Mouse (Mus musculus): ENCODE results near the gene Ovch2. TPM values are rescaled to one million over a fixed set of nuclear protein-coding genes. Genes with fewer than 3 reads are reported as not detected.
"Not testable (repeated sequence)": the region's sequence is repeated elsewhere in the genome, so short reads cannot be mapped to it uniquely, and the experiment has no call there.

Gene Ovch2
- not detected in 2 replicates for polyA plus RNA-seq (2015; fragmentation: Nextera tagmentation; extraction: Ambion mirVana)

DNA sequence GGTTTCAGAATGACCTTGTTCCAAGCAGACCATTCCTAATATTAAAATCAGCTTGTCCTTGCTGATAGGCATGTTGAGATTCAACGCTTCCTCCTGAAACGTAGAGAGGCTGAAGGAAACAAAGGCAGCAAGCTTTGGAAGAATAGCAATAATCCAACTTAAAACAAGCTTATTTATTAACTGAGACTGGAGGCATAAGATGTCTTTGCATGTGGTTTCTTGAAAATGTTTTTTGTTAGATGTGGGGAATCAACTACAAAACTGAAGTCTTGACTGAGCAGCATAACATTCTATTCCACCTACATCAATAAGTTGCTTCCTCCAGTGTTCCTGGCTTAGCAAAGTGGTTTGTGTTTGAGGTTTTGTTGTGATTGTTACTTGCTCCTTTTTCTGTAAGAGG, at the start of gene Ovch2:
TSS of gene Ovch2 (minus strand) at position 101 of the 400 bp plus-strand sequence.
- H3K4me1 ChIP-seq (ENCODE audit: insufficient read depth, low read length), result no peaks in the 10 kb centered on the region
- ATAC-seq (ENCODE audit: low FRiP score, low TSS enrichment), result no peak
- no peaks in the 10 kb centered on the region for H3K9me3 ChIP-seq (ENCODE audit: low read length)
- no peak within 1 kb of the TSS for H3K4me2 ChIP-seq (replicated peaks; ENCODE audit: low read depth, low read length)
- no peaks in the 10 kb centered on the region for H3K36me3 ChIP-seq (ENCODE audit: insufficient read depth, low read length)
- H3K4me3 ChIP-seq (ENCODE audit: low read length), result no peak within 1 kb of the TSS
- H3K9ac ChIP-seq (replicated peaks; ENCODE audit: low read length), result no peak within 1 kb of the TSS
- 92% methylated on average over 2 of the region's 2 CpGs for WGBS
- H3K27ac ChIP-seq (ENCODE audit: low read length), result no peak within 1 kb of the TSS
- H3K27me3 ChIP-seq (ENCODE audit: insufficient read depth, low read length), result no peaks in the 10 kb centered on the region

DNA sequence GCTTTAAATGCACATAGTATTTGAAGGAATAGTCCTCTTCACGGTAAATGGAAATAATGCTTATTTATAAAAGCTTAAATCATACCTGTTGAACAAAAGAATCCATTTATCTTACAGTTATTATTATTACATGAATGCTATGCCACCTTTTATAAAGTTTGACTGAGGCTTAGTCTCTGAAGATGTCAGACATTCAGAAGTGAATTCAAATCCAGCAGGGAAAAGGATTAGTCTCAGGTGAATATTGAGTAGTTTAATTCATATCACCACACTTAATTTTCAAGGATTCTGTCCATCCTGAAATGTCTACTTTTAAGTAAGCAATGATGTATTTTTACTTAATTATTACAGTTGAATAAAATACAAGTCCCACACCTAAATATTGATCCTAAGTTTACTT, 46.4 kb upstream of the Ovch2 start, which contains the start of gene Olfr470:
TSS of gene Olfr470 (minus strand) at position 101 of the 400 bp plus-strand sequence.
- H3K9me3 ChIP-seq (ENCODE audit: low read length); H3K27ac ChIP-seq (ENCODE audit: low read length); H3K4me2 ChIP-seq (replicated peaks; ENCODE audit: low read depth, low read length); H3K36me3 ChIP-seq (ENCODE audit: insufficient read depth, low read length); H3K4me1 ChIP-seq (ENCODE audit: insufficient read depth, low read length); ATAC-seq (ENCODE audit: low FRiP score, low TSS enrichment); H3K9ac ChIP-seq (replicated peaks; ENCODE audit: low read length); H3K27me3 ChIP-seq (ENCODE audit: insufficient read depth, low read length); H3K4me3 ChIP-seq (ENCODE audit: low read length): not testable (repeated sequence)
- 83% methylated on average over 1 of the region's 1 CpGs for WGBS

DNA sequence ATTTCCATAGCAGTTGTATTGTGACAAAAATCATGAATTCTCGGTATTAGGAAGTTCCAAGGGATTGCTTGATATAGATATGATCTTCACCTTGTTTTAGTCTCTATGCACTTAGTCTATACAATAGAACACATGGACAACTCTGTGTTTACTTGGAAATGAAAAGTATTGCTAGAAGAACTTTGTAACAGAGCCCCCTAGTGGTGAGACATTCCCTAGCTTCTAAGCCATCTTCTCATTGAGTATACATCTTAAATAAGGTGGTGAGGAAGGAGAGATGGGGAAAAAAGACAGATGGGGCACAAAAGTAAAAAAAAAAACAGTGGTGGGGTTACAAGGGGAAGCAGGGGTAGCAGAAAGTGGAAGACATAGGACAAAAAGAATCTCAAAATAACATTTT, 40.7 kb upstream of the Ovch2 start:
- WGBS, result 84% methylated on average over 1 of the region's 1 CpGs
- no peaks in the 10 kb centered on the region for H3K9me3 ChIP-seq (ENCODE audit: low read length)
- ATAC-seq (ENCODE audit: low FRiP score, low TSS enrichment), result no peak
- H3K27me3 ChIP-seq (ENCODE audit: insufficient read depth, low read length), result no peaks in the 10 kb centered on the region
- H3K4me3 ChIP-seq (ENCODE audit: low read length), result no peak overlapping the region
- no peak overlapping the region for H3K9ac ChIP-seq (replicated peaks; ENCODE audit: low read length)
- no peaks in the 10 kb centered on the region for H3K36me3 ChIP-seq (ENCODE audit: insufficient read depth, low read length)
- no peak overlapping the region for H3K4me2 ChIP-seq (replicated peaks; ENCODE audit: low read depth, low read length)
- no peak overlapping the region for H3K27ac ChIP-seq (ENCODE audit: low read length)
- no peaks in the 10 kb centered on the region for H3K4me1 ChIP-seq (ENCODE audit: insufficient read depth, low read length)

DNA sequence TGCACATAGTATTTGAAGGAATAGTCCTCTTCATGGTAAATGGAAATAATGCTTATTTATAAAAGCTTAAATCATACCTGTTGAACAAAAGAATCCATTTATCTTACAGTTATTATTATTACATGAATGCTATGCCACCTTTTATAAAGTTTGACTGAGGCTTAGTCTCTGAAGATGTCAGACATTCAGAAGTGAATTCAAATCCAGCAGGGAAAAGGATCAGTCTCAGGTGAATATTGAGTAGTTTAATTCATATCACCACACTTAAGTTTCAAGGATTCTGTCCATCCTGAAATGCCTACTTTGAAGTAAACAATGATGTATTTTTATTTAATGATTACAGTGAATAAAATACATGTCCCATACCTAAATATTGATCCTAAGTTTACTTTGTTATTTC, 24.4 kb upstream of the Ovch2 start, which contains the start of gene Olfr469:
TSS of gene Olfr469 (minus strand) at position 101 of the 400 bp plus-strand sequence.
- not testable (repeated sequence) for H3K27me3 ChIP-seq (ENCODE audit: insufficient read depth, low read length); H3K4me3 ChIP-seq (ENCODE audit: low read length); H3K4me1 ChIP-seq (ENCODE audit: insufficient read depth, low read length); H3K36me3 ChIP-seq (ENCODE audit: insufficient read depth, low read length); ATAC-seq (ENCODE audit: low FRiP score, low TSS enrichment); H3K27ac ChIP-seq (ENCODE audit: low read length); H3K9me3 ChIP-seq (ENCODE audit: low read length); H3K9ac ChIP-seq (replicated peaks; ENCODE audit: low read length); H3K4me2 ChIP-seq (replicated peaks; ENCODE audit: low read depth, low read length)

DNA sequence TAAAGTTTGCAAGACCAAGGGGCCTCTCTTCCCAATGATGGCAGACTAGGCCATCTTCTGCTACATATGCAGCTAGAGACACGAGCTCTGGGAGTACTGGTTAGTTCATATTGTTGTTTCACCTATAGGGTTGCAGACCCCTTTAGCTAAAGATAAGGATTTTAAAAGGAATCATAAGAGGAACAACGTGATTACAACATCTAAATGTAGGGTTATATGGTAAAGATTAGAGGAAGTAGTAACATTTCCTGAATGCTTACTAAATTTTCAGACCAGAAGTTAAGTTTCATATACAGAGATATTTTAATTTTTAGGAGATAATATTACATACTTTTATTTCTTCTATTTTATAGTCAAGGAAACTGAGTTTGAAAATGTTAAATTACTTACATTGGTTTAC, 22.9 kb upstream of the Ovch2 start:
- not testable (repeated sequence) for H3K9me3 ChIP-seq (ENCODE audit: low read length); ATAC-seq (ENCODE audit: low FRiP score, low TSS enrichment); H3K4me2 ChIP-seq (replicated peaks; ENCODE audit: low read depth, low read length); H3K27me3 ChIP-seq (ENCODE audit: insufficient read depth, low read length); H3K4me3 ChIP-seq (ENCODE audit: low read length); H3K27ac ChIP-seq (ENCODE audit: low read length); H3K9ac ChIP-seq (replicated peaks; ENCODE audit: low read length); H3K4me1 ChIP-seq (ENCODE audit: insufficient read depth, low read length); H3K36me3 ChIP-seq (ENCODE audit: insufficient read depth, low read length)
- 55% methylated on average over 2 of the region's 2 CpGs for WGBS

DNA sequence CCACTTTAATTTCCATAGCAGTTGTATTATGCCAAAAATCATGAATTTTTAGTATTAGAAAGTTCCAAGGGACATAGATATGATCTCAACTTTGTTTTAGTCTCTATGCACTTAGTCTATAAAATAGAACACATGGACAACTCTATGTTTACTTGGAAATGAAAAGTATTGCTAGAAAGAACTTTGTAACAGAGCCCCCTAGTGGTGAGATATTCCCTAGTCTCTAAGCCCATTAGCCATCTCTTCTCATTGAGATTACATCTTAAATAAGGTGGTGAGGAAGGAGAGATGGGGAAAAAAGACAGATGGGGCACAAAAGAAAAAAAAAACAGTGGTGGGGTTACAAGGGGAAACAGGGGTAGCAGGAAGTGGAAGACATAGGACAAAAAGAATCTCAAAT, 18.4 kb upstream of the Ovch2 start:
- H3K27ac ChIP-seq (ENCODE audit: low read length), result no peak overlapping the region
- no peaks in the 10 kb centered on the region for H3K4me1 ChIP-seq (ENCODE audit: insufficient read depth, low read length)
- H3K4me3 ChIP-seq (ENCODE audit: low read length), result no peak overlapping the region
- no peak overlapping the region for H3K9ac ChIP-seq (replicated peaks; ENCODE audit: low read length)
- H3K9me3 ChIP-seq (ENCODE audit: low read length), result no peaks in the 10 kb centered on the region
- H3K36me3 ChIP-seq (ENCODE audit: insufficient read depth, low read length), result no peaks in the 10 kb centered on the region
- no peak overlapping the region for H3K4me2 ChIP-seq (replicated peaks; ENCODE audit: low read depth, low read length)
- no peaks in the 10 kb centered on the region for H3K27me3 ChIP-seq (ENCODE audit: insufficient read depth, low read length)
- no peak for ATAC-seq (ENCODE audit: low FRiP score, low TSS enrichment)

DNA sequence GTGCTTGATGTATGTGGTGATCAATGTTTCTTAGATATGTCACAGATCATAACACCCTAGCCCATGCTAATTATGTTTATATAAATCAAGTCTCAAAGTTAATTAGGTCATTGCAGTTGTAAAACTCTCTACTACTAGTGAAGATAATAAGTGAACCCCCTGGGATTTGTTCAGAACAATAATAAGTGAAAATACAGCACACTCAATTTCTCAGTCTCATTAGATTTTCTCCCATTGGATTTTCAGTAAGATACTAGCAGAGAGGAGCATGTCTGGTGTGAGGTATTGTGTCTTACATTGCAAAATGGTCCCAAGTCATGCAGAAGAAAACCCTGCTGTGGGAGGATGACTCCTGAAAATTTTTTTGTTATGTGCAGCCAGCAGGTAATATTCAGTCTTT, 11.0 kb upstream of the Ovch2 start, which contains the start of gene Olfr467:
TSS of gene Olfr467 (plus strand) at position 301 of the 400 bp plus-strand sequence.
- H3K36me3 ChIP-seq (ENCODE audit: insufficient read depth, low read length), result no peaks in the 10 kb centered on the region
- no peak for ATAC-seq (ENCODE audit: low FRiP score, low TSS enrichment)
- no peak within 1 kb of the TSS for H3K4me3 ChIP-seq (ENCODE audit: low read length)
- H3K9ac ChIP-seq (replicated peaks; ENCODE audit: low read length), result no peak within 1 kb of the TSS
- no peak within 1 kb of the TSS for H3K4me2 ChIP-seq (replicated peaks; ENCODE audit: low read depth, low read length)
- no peaks in the 10 kb centered on the region for H3K4me1 ChIP-seq (ENCODE audit: insufficient read depth, low read length)
- H3K9me3 ChIP-seq (ENCODE audit: low read length), result no peaks in the 10 kb centered on the region
- H3K27ac ChIP-seq (ENCODE audit: low read length), result no peak within 1 kb of the TSS
- H3K27me3 ChIP-seq (ENCODE audit: insufficient read depth, low read length), result no peaks in the 10 kb centered on the region

DNA sequence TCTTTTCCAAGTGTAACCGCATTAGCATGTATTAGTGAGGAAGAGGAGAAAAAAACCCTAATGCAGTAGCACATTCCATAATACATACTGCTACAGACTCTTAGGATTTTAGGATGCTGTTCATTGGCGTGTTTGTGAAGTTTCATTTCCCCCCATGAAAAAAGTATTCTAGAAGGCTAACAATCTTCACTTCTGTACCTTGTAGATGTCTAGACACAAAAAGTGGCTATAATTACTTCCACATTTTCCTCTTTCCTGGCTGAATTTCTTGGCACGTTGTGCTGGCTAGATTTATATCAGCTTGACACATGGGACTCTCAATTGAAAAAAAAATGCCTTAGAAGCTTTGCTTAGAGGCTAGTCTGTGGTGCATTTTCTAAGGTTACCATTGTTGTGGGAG, 1.1 kb upstream of the Ovch2 start:
- H3K4me3 ChIP-seq (ENCODE audit: low read length), result no peak overlapping the region
- H3K9me3 ChIP-seq (ENCODE audit: low read length), result no peaks in the 10 kb centered on the region
- ATAC-seq (ENCODE audit: low FRiP score, low TSS enrichment), result no peak
- H3K4me2 ChIP-seq (replicated peaks; ENCODE audit: low read depth, low read length), result no peak overlapping the region
- no peaks in the 10 kb centered on the region for H3K27me3 ChIP-seq (ENCODE audit: insufficient read depth, low read length)
- H3K27ac ChIP-seq (ENCODE audit: low read length), result no peak overlapping the region
- H3K36me3 ChIP-seq (ENCODE audit: insufficient read depth, low read length), result no peaks in the 10 kb centered on the region
- no peaks in the 10 kb centered on the region for H3K4me1 ChIP-seq (ENCODE audit: insufficient read depth, low read length)
- 57% methylated on average over 3 of the region's 3 CpGs for WGBS
- no peak overlapping the region for H3K9ac ChIP-seq (replicated peaks; ENCODE audit: low read length)

DNA sequence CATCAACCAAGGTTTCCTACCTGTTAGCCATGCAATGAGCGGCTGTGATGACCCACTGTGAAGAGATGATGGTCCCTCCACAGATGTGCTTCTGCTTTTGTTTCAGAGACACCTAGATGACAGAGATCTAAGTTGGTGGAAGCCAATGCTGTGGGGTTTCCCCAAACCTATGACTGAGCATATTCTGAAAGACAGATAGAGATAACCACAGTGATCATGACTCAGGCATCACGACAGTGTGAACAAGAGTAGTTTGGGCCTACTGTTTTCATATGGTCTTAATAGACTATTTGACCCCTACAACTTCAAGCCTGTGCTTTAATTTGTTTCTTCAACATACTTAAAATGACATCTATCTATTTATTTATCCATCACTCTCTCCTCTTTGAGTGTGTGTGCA, 4.5 kb downstream of the Ovch2 start:
- Histone ChIP-seq H3K9ac (replicated peaks; ENCODE audit: low read length) (no peak overlapping the region), H3K4me1 (ENCODE audit: insufficient read depth, low read length) (no peaks in the 10 kb centered on the region), H3K9me3 (ENCODE audit: low read length) (no peaks in the 10 kb centered on the region), H3K4me2 (replicated peaks; ENCODE audit: low read depth, low read length) (no peak overlapping the region), H3K36me3 (ENCODE audit: insufficient read depth, low read length) (no peaks in the 10 kb centered on the region), H3K27me3 (ENCODE audit: insufficient read depth, low read length) (no peaks in the 10 kb centered on the region), H3K4me3 (ENCODE audit: low read length) (no peak overlapping the region), H3K27ac (ENCODE audit: low read length) (no peak overlapping the region)
- 77% methylated on average over 2 of the region's 2 CpGs for WGBS
- ATAC-seq (ENCODE audit: low FRiP score, low TSS enrichment), result no peak

DNA sequence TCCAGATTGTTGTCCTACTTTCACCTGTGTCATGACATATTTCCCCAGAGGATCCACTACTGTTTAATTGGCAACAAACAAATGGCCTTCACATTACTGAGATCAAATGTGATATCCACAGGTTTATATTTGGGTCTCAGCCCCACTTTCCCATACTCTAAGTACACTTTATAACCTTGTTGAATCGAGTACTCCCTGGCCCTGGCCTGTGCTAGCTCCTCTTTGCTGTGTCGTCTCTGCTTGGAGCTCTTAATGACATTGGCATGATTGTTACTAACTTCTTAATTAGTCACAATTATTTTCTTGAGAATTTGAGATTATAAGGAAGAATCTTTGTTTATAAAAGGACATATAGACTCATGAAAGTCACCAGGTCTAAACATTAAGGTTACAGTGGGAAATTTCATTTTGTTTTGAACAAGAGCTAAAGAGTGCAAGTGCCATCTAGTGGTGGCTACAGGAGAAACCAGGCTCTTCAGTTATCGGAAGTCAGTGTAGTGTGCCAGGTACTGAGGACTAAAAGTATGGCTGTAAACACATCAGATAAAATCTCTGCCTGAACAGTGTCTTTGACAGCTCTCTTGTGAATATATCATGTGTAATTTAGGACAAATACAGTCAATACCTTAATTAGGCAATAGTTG, 12.9 kb downstream of the Ovch2 start:
- Histone ChIP-seq H3K27ac (ENCODE audit: low read length) (no peak overlapping the region), H3K36me3 (ENCODE audit: insufficient read depth, low read length) (no peaks in the 10 kb centered on the region), H3K27me3 (ENCODE audit: insufficient read depth, low read length) (no peaks in the 10 kb centered on the region), H3K9me3 (ENCODE audit: low read length) (no peaks in the 10 kb centered on the region), H3K4me3 (ENCODE audit: low read length) (no peak overlapping the region), H3K4me2 (replicated peaks; ENCODE audit: low read depth, low read length) (no peak overlapping the region), H3K9ac (replicated peaks; ENCODE audit: low read length) (no peak overlapping the region), H3K4me1 (ENCODE audit: insufficient read depth, low read length) (no peaks in the 10 kb centered on the region)
- WGBS, result 55% methylated on average over 3 of the region's 3 CpGs
- ATAC-seq (ENCODE audit: low FRiP score, low TSS enrichment), result no peak

Measured in kidney, embryonic 16.5 days (tissue).